Mouse (Mus musculus): Measurements from ENCODE around the gene Rhog. TPM values are rescaled to one million over a fixed set of nuclear protein-coding genes. Genes with fewer than 3 reads are reported as not detected.

Rhog gene
- polyA plus RNA-seq, 1 experiment = 165 TPM

GRCm38 (mm10) chr7:102242371-102242770, 13.5 kb downstream of the Rhog start:
- Histone ChIP-seq H3K27ac (ENCODE audit: insufficient read depth, low read length) (no peak overlapping the region), H3K36me3 (ENCODE audit: control insufficient read depth, insufficient read depth, low read length) (peaks cover 29% of the 10 kb centered on the region), H3K4me1 (ENCODE audit: control insufficient read depth, insufficient read depth, insufficient read length) (peaks cover 39% of the 10 kb centered on the region), H3K4me3 (ENCODE audit: extremely low read depth, insufficient read depth, insufficient read length) (no peak overlapping the region), H3K27me3 (ENCODE audit: control insufficient read depth, insufficient read depth, low read length) (no peaks in the 10 kb centered on the region)
- DNase-seq (ENCODE audit: low read depth in 1 of 2, low spot score in 2 of 2) = no peak
- no peak for TF ChIP-seq POLR2A (IDR thresholded peaks at IDR 0.05; ENCODE audit: low read depth, low read length)
- no peak for TF ChIP-seq CTCF (IDR thresholded peaks at IDR 0.05; ENCODE audit: extremely low read depth, insufficient read depth, insufficient read length, insufficient replicate concordance)
- WGBS = 77% methylated on average over 5 of the region's 5 CpGs

GRCm38 (mm10) chr7:102239591-102239990, 16.3 kb downstream of the Rhog start:
- Histone ChIP-seq H3K4me3 (ENCODE audit: extremely low read depth, insufficient read depth, insufficient read length) (no peak overlapping the region), H3K36me3 (ENCODE audit: control insufficient read depth, insufficient read depth, low read length) (peaks cover 33% of the 10 kb centered on the region), H3K4me1 (ENCODE audit: control insufficient read depth, insufficient read depth, insufficient read length) (peaks cover 11% of the 10 kb centered on the region; the same call in 1 of the 2 replicates), H3K27ac (ENCODE audit: insufficient read depth, low read length) (no peak overlapping the region), H3K27me3 (ENCODE audit: control insufficient read depth, insufficient read depth, low read length) (no peaks in the 10 kb centered on the region)
- TF ChIP-seq CTCF (IDR thresholded peaks at IDR 0.05; ENCODE audit: extremely low read depth, insufficient read depth, insufficient read length, insufficient replicate concordance) = no peak
- TF ChIP-seq POLR2A (IDR thresholded peaks at IDR 0.05; ENCODE audit: low read depth, low read length) = no peak
- 91% methylated on average over 16 of the region's 16 CpGs for WGBS
- DNase-seq (ENCODE audit: low read depth in 1 of 2, low spot score in 2 of 2) = no peak

- Histone ChIP-seq H3K27ac (ENCODE audit: insufficient read depth, low read length) (no peak overlapping the region), H3K4me1 (ENCODE audit: control insufficient read depth, insufficient read depth, insufficient read length) (peaks cover 3% of the 10 kb centered on the region; the same call in 1 of the 2 replicates), H3K27me3 (ENCODE audit: control insufficient read depth, insufficient read depth, low read length) (no peaks in the 10 kb centered on the region), H3K4me3 (ENCODE audit: extremely low read depth, insufficient read depth, insufficient read length) (no peak overlapping the region), H3K36me3 (ENCODE audit: control insufficient read depth, insufficient read depth, low read length) (peaks cover 33% of the 10 kb centered on the region)
- no peak for TF ChIP-seq POLR2A (IDR thresholded peaks at IDR 0.05; ENCODE audit: low read depth, low read length)
- TF ChIP-seq CTCF (IDR thresholded peaks at IDR 0.05; ENCODE audit: extremely low read depth, insufficient read depth, insufficient read length, insufficient replicate concordance) = no peak
- 83% methylated on average over 8 of the region's 8 CpGs for WGBS
- no peak for DNase-seq (ENCODE audit: low read depth in 1 of 2, low spot score in 2 of 2)
Measured at GRCm38 (mm10) chr7:102238686-102239286, 17.1 kb downstream of the Rhog start.

- H3K36me3 ChIP-seq (ENCODE audit: control insufficient read depth, insufficient read depth, low read length) = peaks cover 12% of the 10 kb centered on the region; the same call in 1 of the 2 replicates
- TF ChIP-seq POLR2A (IDR thresholded peaks at IDR 0.05; ENCODE audit: low read depth, low read length) (no peak), CTCF (IDR thresholded peaks at IDR 0.05; ENCODE audit: extremely low read depth, insufficient read depth, insufficient read length, insufficient replicate concordance) (no peak)
- WGBS = 65% methylated on average over 4 of the region's 4 CpGs
- DNase-seq (ENCODE audit: low read depth in 1 of 2, low spot score in 2 of 2) = no peak
- no peak overlapping the region for H3K27ac ChIP-seq (ENCODE audit: insufficient read depth, low read length)
- H3K4me3 ChIP-seq (ENCODE audit: extremely low read depth, insufficient read depth, insufficient read length) = no peak overlapping the region
- H3K27me3 ChIP-seq (ENCODE audit: control insufficient read depth, insufficient read depth, low read length) = no peaks in the 10 kb centered on the region
- no peaks in the 10 kb centered on the region for H3K4me1 ChIP-seq (ENCODE audit: control insufficient read depth, insufficient read depth, insufficient read length)
Measured at GRCm38 (mm10) chr7:102233059-102233458, 22.8 kb downstream of the Rhog start.

- no peak for DNase-seq (ENCODE audit: low read depth in 1 of 2, low spot score in 2 of 2)
- no peak overlapping the region for H3K27ac ChIP-seq (ENCODE audit: insufficient read depth, low read length)
- 0 out of 2 replicates have a peak, but pooled peaks cover 2% of the 10 kb centered on the region for H3K36me3 ChIP-seq (ENCODE audit: control insufficient read depth, insufficient read depth, low read length)
- H3K4me3 ChIP-seq (ENCODE audit: extremely low read depth, insufficient read depth, insufficient read length) = no peak overlapping the region
- WGBS = 91% methylated on average over 6 of the region's 6 CpGs
- H3K27me3 ChIP-seq (ENCODE audit: control insufficient read depth, insufficient read depth, low read length) = no peaks in the 10 kb centered on the region
- H3K4me1 ChIP-seq (ENCODE audit: control insufficient read depth, insufficient read depth, insufficient read length) = no peaks in the 10 kb centered on the region
- no peak for TF ChIP-seq CTCF (IDR thresholded peaks at IDR 0.05; ENCODE audit: extremely low read depth, insufficient read depth, insufficient read length, insufficient replicate concordance)
- TF ChIP-seq POLR2A (IDR thresholded peaks at IDR 0.05; ENCODE audit: low read depth, low read length) = no peak
Measured at GRCm38 (mm10) chr7:102229814-102230213, 26.0 kb downstream of the Rhog start.

- Histone ChIP-seq H3K4me3 (ENCODE audit: extremely low read depth, insufficient read depth, insufficient read length) (no peak overlapping the region), H3K27me3 (ENCODE audit: control insufficient read depth, insufficient read depth, low read length) (no peaks in the 10 kb centered on the region), H3K4me1 (ENCODE audit: control insufficient read depth, insufficient read depth, insufficient read length) (no peaks in the 10 kb centered on the region), H3K36me3 (ENCODE audit: control insufficient read depth, insufficient read depth, low read length) (0 out of 2 replicates have a peak, but pooled peaks cover 2% of the 10 kb centered on the region), H3K27ac (ENCODE audit: insufficient read depth, low read length) (no peak overlapping the region)
- DNase-seq (ENCODE audit: low read depth in 1 of 2, low spot score in 2 of 2) = no peak
- WGBS = 96% methylated on average over 4 of the region's 4 CpGs
- TF ChIP-seq CTCF (IDR thresholded peaks at IDR 0.05; ENCODE audit: extremely low read depth, insufficient read depth, insufficient read length, insufficient replicate concordance) = no peak
- no peak for TF ChIP-seq POLR2A (IDR thresholded peaks at IDR 0.05; ENCODE audit: low read depth, low read length)
Measured at GRCm38 (mm10) chr7:102228049-102228670, 27.7 kb downstream of the Rhog start.

- no peak for DNase-seq (ENCODE audit: low read depth in 1 of 2, low spot score in 2 of 2)
- Histone ChIP-seq H3K4me3 (ENCODE audit: extremely low read depth, insufficient read depth, insufficient read length) (no peak overlapping the region), H3K27me3 (ENCODE audit: control insufficient read depth, insufficient read depth, low read length) (no peaks in the 10 kb centered on the region), H3K36me3 (ENCODE audit: control insufficient read depth, insufficient read depth, low read length) (0 out of 2 replicates have a peak, but pooled peaks cover 2% of the 10 kb centered on the region), H3K4me1 (ENCODE audit: control insufficient read depth, insufficient read depth, insufficient read length) (no peaks in the 10 kb centered on the region), H3K27ac (ENCODE audit: insufficient read depth, low read length) (no peak overlapping the region)
- WGBS = 91% methylated on average over 6 of the region's 6 CpGs
- TF ChIP-seq POLR2A (IDR thresholded peaks at IDR 0.05; ENCODE audit: low read depth, low read length) (no peak), CTCF (IDR thresholded peaks at IDR 0.05; ENCODE audit: extremely low read depth, insufficient read depth, insufficient read length, insufficient replicate concordance) (no peak)
Measured at GRCm38 (mm10) chr7:102226051-102226450, 29.8 kb downstream of the Rhog start.
